Mouse (Mus musculus) spleen, adult 2 months (tissue): Measurements from ENCODE around the gene Syce2. TPM values are rescaled to one million over a fixed set of nuclear protein-coding genes. Genes with fewer than 3 reads are reported as not detected.

Experiments
- DNase-seq, 2 experiments: peaks; one replicate each; pipeline versions ENCODE4 v3.0.0 to v3.0.0-alpha.2; 2012 to 2021; ENCODE audit warnings: low spot score in 2 of 2, low read depth in 1 of 2
- H3K27ac ChIP-seq: fragments of 200-500 bp; 2 replicates; pipeline ENCODE4 v1.5.1; 2012; ENCODE audit warnings: low read length, inconsistent platforms; ENCODE audit not compliant: insufficient read depth
- H3K27me3 ChIP-seq: fragments of 200-500 bp; 2 replicates; pipeline ENCODE4 v1.6.1; 2012; ENCODE audit warnings: mild to moderate bottlenecking, moderate library complexity, low read length, inconsistent platforms; ENCODE audit not compliant: control insufficient read depth, insufficient read depth
- H3K36me3 ChIP-seq: fragments of 200-500 bp; 2 replicates; pipeline ENCODE4 v1.6.1; 2012; ENCODE audit warnings: mild to moderate bottlenecking, low read length, inconsistent platforms; ENCODE audit not compliant: control insufficient read depth, insufficient read depth
- H3K4me1 ChIP-seq: fragments of 200-500 bp; 2 replicates; pipeline ENCODE4 v1.6.1; 2011; ENCODE audit warnings: inconsistent platforms; ENCODE audit not compliant: control insufficient read depth, insufficient read depth, insufficient read length
- H3K4me3 ChIP-seq: fragments of 200-500 bp; 2 replicates; pipeline ENCODE4 v1.5.1; 2011; ENCODE audit warnings: mild to moderate bottlenecking, inconsistent platforms; ENCODE audit not compliant: insufficient read depth, insufficient read length; ENCODE audit errors: extremely low read depth
- CTCF ChIP-seq: fragments of 200-500 bp; IDR thresholded peaks from 2 replicates; pipeline ENCODE4 v1.5.1; 2011; ENCODE audit warnings: mild to moderate bottlenecking, inconsistent platforms; ENCODE audit not compliant: insufficient read depth, insufficient read length, insufficient replicate concordance; ENCODE audit errors: extremely low read depth
- POLR2A ChIP-seq: fragments of 200-500 bp; IDR thresholded peaks from 2 replicates; pipeline ENCODE4 v1.6.1; 2011; ENCODE audit warnings: low read depth, low read length, inconsistent platforms
- WGBS: fragments of 180-500 bp; shearing (Covaris S2); methylation state at CpG from one replicate; pipeline ENCODE4 v1.1.7; 2018; 5-methylcytosine and 5-hydroxymethylcytosine counted together
- polyA plus RNA-seq: library from polyadenylated mRNA; depleted of rRNA; stranded (reverse); fragments of >200 nt; gene quantifications from 2 replicates; pipeline ENCODE4 v1.2.3, GENCODE M21; 2012

Syce2 gene
- polyA plus RNA-seq, 1 experiment: 1.8 TPM

DNA sequence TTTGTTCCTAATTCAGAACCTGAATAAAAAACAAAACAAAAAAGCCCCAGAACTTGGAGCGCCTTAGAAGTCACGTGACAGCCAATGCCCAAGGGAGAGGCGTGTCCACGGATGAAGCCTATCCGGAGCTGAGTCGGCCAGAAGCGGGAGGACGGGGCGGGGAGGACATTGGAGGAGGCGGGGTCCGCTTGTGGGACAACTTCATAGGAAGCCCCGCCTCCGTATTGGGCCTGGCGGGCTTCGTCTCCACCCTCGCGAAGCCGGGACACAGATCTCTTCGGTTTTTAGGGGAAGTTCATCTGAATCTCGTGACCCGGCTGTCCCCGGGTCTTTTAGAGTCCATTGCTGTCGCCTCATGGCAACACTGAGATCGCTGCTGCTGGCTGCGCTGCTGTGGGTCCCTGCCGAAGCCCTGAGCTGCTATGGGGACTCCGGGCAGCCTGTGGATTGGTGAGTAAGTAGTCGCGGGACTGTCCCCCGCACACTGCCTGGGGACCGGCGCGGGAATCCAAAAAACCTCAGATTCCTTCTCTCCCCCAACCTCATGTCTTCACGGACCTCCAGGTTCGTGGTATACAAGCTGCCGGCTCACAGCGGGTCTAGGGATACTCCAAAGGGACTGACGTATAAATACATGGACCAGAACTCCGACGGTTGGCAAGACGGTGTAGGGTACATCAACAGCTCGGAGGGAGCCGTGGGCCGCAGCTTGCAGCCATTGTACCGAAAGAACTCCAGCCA, 36.7 kb downstream of the Syce2 start, which contains the start of gene Dnase2a:
Gene Dnase2a, plus strand, starts transcription at position 140 of the 741 bp plus-strand sequence.
- no peaks in the 10 kb centered on the region for H3K27me3 ChIP-seq
- peak within 1 kb of the TSS; percentile 81 for H3K27ac ChIP-seq
- under 1% methylated on average over 45 of the region's 45 CpGs for WGBS
- TF ChIP-seq POLR2A: peak; percentile 52
- TF ChIP-seq CTCF: no peak
- H3K4me1 ChIP-seq: peaks cover 13% of the 10 kb centered on the region
- H3K36me3 ChIP-seq: peaks cover 3% of the 10 kb centered on the region; the same call in 1 of the 2 replicates
- peak within 1 kb of the TSS; percentile 65 for H3K4me3 ChIP-seq
- DNase-seq: peak; percentile 95 to 99

DNA sequence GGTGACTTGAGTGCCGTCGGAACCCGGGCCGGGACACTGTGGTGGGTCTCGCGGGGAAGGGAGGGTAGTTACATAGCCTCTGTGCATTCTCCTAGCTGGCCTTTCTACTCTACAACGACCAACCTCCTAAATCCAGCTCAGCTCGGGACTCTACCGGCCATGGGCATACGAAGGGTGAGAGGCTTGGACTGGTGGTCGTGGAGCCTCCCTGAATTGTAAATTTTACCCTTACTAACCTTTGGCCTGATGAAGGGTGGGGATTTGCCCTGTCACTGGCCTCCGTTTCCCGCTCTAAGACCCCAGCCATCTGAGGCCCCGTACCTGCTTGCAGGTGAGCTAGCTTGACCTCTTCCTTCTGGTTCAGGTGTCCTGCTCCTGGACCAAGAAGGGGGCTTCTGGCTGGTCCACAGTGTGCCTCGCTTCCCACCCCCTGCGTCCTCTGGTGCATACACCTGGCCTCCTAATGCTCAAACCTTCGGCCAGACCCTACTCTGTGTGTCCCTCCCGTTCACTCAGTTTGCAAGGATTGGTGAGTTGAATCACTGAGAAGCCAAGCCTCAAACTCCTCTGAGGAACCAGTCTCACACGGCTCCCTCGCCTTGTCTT, 37.4 kb downstream of the Syce2 start:
- H3K4me3 ChIP-seq: peak overlapping the region; percentile 65
- H3K27me3 ChIP-seq: no peaks in the 10 kb centered on the region
- H3K27ac ChIP-seq: peak overlapping the region; percentile 81
- peaks cover 3% of the 10 kb centered on the region; the same call in 1 of the 2 replicates for H3K36me3 ChIP-seq
- H3K4me1 ChIP-seq: peaks cover 13% of the 10 kb centered on the region
- WGBS: 50% methylated on average over 20 of the region's 20 CpGs
- TF ChIP-seq POLR2A (no peak), CTCF (no peak)
- no peak for DNase-seq

- Histone ChIP-seq H3K4me1 (peaks cover 13% of the 10 kb centered on the region), H3K27ac (no peak overlapping the region), H3K4me3 (no peak overlapping the region), H3K27me3 (no peaks in the 10 kb centered on the region), H3K36me3 (peaks cover 3% of the 10 kb centered on the region; the same call in 1 of the 2 replicates)
- WGBS: 80% methylated on average over 5 of the region's 5 CpGs
- TF ChIP-seq POLR2A (no peak), CTCF (no peak)
- DNase-seq: no peak
Measured at GRCm38 (mm10) chr8:84909949-84910348, 38.0 kb downstream of the Syce2 start.

DNA sequence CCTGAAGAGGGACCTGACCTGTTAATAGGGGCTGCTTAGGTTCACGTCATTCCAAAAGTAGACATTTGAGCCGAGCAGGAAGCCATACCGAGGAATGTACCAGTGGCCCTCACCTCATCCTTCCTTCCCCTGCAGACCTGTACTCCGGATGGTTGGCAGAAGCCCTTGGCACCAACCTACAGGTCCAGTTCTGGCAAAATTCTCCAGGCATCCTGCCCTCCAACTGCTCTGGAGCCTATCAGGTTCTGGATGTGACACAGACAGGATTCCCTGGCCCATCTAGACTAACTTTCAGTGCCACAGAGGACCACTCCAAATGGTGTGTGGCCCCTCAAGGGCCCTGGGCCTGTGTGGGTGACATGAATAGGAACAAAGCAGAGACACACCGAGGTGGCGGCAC, 38.6 kb downstream of the Syce2 start:
- DNase-seq: no peak
- Histone ChIP-seq H3K4me3 (no peak overlapping the region), H3K36me3 (peaks cover 3% of the 10 kb centered on the region; the same call in 1 of the 2 replicates), H3K27me3 (no peaks in the 10 kb centered on the region), H3K4me1 (peaks cover 13% of the 10 kb centered on the region), H3K27ac (no peak overlapping the region)
- TF ChIP-seq CTCF (no peak), POLR2A (no peak)
- 91% methylated on average over 6 of the region's 6 CpGs for WGBS

DNA sequence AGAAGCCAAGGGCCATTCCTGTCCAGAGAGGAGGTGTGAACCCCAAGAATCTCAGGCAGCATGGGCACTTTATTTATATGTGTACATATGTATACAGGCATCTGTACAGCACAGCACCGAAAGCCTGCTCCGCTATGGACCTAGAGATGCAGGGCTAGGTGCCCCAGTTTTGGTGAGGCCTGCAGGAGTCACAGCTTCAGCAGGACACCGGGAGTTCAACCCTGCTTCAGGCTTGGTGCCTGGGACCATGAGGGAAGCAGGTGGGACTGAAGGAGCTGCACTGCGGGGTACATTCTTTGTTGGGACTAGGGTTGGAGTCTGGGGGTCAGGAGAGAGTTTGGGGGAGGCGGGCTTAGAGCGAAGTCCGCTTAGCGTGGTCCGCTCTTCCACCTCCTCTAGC, 39.9 kb downstream of the Syce2 start:
- WGBS: 97% methylated on average over 9 of the region's 9 CpGs
- Histone ChIP-seq H3K36me3 (peaks cover 6% of the 10 kb centered on the region), H3K27me3 (no peaks in the 10 kb centered on the region), H3K4me3 (no peak overlapping the region), H3K27ac (no peak overlapping the region), H3K4me1 (peaks cover 13% of the 10 kb centered on the region)
- no peak for DNase-seq
- no peak for TF ChIP-seq POLR2A
- TF ChIP-seq CTCF: no peak

DNA sequence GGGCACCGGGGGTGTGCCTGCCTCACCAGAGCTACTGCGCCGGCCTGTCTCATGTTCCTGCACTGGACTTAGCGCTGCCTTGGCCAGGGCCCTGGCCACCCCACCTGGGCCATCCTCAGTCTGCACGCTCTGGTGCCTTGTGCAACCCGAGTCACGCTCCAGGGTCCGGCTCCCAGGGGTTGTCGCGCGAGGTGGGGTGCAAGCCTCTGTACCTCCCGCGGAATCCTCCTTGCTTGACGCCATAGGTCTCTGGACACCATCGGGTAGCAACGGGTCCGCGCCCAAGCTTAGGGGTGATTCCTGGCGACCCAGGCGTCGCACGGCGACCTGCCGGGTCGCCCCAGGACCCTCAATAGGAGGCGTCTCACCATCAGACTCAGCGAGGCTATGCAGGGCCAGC, 40.5 kb downstream of the Syce2 start:
- DNase-seq: no peak
- 65% methylated on average over 27 of the region's 27 CpGs for WGBS
- peaks cover 13% of the 10 kb centered on the region for H3K4me1 ChIP-seq
- no peak for TF ChIP-seq POLR2A
- TF ChIP-seq CTCF: no peak
- H3K36me3 ChIP-seq: peaks cover 6% of the 10 kb centered on the region
- peak overlapping the region; percentile 61; the same call in 1 of the 2 replicates for H3K27ac ChIP-seq
- no peak overlapping the region for H3K4me3 ChIP-seq
- no peaks in the 10 kb centered on the region for H3K27me3 ChIP-seq
